Mouse (Mus musculus) gastrocnemius, adult 8-10 months (tissue): ENCODE data around the gene Hbq1b. TPM values are rescaled to one million over a fixed set of nuclear protein-coding genes. Genes with fewer than 3 reads are reported as not detected.
"Not testable (repeated sequence)": the region's sequence is repeated elsewhere in the genome, so short reads cannot be mapped to it uniquely, and the experiment has no call there.

ENCODE experiments used
- DNase-seq, 2 experiments: peaks; one replicate each; pipeline ENCODE4 v3.0.0; 2022; ENCODE audit warnings: low spot score in 2 of 2
- total RNA-seq, 4 experiments: library from RNA; stranded (reverse); gene quantifications; 2 replicates each; pipeline ENCODE4 v1.2.4; 2022

Gene Hbq1b
- total RNA-seq, 4 experiments from 2014 or later: not detected

DNA sequence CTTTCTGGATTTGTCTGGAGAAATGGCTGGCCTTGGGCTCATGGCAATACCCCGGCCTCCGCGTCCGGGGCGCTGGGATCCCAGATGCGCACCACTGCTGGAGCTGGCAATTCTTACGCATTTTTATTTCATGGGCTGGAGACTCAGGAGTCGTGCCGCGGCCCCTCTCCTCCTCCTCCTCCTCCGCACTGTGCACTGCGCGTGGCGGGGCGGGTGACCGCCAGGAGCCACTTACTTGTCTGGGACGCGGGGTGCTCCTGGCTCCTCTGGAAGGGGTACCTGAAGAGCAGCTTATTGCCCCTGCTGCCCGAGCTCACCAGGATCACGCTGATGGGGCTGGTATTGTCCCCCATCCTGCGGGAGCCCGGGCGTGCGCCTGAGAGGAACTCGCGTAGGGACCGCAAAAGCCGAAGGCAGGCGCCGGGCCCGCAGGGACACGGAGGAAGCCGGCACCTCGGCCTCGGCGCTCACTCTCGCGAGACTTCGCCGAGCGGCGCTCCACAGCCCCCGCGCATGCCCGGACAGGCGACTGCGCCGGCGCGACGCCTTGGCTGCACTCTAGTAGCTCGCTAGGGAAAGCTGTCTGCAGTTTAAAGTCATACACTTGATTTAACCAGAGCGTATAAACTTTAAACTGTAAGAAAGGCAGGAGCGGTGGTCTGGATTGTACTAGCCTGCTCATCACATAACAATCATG, 19.4 kb upstream of the Hbq1b start, which contains the start of gene Nprl3:
TSS of gene Nprl3 (minus strand) at position 520 of the 697 bp plus-strand sequence.
- peak; percentile 90 to 95 for DNase-seq

DNA sequence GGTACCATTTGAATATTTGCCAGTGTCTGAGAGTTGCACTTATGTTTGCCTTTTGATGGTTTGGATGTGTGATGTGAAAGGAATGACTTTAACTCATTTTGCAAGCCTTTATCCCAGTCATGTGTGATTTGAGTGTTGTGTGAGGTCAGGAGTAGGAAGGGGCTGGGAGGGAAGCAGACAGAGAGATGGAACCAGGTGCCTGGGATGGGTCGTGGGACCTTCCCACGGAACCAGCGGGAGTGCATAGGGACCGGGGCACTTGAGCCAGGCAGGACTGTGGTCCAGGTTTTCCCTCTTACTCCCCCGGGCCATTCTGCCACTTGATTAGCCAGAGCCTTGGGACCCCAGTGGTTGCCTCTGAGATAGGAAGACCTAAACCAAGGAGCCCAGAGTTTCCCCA, 18.8 kb upstream of the Hbq1b start:
- no peak for DNase-seq

DNA sequence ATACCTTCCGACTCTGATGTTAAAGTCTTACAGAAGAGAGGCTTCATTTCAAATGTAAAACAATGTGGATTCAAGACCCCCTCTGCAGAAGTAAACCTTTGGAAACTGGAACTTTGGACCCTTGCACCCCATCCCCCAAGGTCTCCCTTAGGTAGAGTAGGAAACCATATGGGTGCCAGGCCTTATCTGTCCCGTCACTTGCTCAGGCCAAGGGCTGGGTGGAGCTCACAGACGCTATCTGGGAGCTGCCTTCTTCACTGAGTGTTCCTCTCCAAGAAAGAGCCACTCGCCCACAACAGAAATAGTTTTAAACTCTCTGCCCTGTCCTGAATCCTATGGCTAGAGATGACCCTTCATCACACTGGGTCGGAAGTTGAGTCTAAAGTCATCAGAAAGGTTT, 17.8 kb upstream of the Hbq1b start:
- no peak for DNase-seq

DNA sequence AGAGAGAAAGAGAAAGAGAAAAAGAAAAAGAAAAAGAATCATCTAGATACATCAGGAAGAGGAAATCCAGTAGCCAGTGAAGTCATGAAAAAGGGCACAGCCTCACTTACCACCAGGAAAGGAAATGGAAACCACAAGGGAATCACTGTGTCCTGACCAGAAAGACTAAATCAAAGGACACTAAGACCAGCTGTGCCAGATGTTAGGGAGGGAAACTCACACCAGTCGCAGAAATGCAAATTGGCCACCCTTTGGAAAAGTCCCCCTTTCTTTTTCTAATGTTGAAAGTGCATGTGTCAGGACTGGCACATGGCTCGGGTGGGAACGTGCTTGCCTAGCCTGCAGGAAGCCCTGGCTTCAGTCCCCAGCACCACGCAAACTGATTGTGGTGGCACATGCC, 15.6 kb upstream of the Hbq1b start:
- no peak for DNase-seq

DNA sequence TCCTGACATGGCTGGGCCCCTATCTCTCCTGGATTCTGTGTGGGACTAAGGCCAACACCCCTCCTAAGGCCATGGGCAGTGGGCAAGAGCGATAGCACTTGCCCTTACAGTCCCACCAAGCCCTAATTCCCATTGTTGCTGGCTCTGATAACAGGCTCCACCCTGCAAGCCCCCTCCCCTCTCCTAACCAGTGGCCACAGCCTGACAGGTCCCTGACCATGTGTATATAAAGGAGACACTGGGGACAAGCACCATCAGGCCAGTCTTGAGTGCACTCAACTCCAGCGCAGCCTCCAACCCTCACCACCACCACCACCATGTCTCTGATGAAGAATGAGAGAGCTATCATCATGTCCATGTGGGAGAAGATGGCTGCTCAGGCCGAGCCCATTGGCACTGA, 10.4 kb upstream of the Hbq1b start, which contains the start of gene Hba-x:
TSS of gene Hba-x (plus strand) at position 54 of the 400 bp plus-strand sequence.
- no peak for DNase-seq

DNA sequence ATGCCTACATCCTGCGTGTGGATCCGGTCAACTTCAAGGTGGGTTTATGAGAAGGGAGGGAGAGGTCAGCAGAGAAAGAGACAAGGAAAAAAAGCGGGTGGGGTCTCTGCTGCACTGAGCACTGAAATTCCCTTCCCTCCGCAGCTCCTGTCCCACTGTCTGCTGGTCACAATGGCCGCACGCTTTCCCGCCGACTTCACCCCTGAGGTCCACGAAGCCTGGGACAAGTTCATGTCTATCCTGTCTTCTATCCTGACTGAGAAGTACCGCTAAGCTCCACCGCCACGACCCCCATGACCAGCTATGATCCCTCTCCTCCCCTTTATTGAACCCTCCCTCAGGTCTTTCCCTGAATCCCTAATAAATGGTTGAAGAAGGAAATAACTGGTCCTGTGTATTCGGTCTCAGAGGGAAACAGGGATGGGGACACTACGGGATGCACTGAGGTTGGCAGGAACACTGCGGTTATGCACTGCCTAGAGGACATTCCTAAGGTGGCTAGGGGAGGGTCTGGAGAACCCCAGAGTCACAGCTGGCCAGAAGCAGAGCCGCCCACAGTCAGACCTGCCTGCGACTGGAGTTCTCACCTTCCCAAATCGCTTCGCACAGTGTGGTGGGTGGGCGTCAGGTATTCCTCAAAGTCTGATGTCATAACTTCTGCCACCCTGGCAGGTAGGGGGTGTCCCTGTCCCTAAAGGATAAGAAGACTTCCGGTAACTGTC, 8.9 kb upstream of the Hbq1b start:
- no peak for DNase-seq

DNA sequence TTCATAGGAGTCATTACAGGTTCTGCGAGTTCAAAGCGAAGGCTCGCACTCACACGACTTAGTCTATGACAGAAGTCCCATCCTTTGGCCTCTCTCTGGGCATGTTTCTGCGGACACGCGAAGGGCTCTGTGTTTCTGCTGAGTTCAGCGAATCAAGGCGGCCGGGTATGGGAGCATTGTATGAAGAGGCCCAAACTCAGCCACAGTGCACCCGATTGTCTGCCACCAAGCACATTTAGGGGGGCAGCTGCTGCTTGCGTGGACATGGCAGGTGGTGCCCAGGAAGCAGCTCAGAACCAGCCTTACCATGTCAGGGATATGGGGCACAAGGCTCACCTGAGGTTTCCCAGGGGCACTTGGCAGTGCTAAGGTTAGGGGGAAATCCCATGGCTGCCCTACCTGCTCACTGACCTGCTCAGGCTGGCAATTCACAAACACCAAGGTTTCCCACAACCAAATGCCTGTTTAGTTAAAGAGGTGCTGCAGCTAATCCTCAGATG, 8.3 kb upstream of the Hbq1b start:
- DNase-seq: no peak

DNA sequence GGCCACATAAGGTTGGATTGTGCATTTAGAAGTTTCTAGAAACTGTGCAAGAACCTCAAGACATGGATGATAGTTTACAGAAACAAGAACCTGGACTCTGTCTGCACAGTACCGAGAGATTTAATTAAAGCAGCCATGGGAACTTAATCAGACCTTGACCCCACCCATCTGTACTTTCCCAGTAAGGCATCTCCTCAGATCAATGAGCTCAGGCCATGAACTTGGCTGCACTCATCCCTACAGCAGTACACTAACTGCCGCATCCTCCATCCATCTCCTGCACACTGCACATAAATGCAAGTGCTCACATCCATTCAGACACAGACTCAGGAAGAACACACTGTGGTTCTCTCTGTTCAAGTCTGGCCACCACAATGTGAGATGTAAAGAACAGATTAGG, 6.1 kb upstream of the Hbq1b start:
- no peak for DNase-seq

DNA sequence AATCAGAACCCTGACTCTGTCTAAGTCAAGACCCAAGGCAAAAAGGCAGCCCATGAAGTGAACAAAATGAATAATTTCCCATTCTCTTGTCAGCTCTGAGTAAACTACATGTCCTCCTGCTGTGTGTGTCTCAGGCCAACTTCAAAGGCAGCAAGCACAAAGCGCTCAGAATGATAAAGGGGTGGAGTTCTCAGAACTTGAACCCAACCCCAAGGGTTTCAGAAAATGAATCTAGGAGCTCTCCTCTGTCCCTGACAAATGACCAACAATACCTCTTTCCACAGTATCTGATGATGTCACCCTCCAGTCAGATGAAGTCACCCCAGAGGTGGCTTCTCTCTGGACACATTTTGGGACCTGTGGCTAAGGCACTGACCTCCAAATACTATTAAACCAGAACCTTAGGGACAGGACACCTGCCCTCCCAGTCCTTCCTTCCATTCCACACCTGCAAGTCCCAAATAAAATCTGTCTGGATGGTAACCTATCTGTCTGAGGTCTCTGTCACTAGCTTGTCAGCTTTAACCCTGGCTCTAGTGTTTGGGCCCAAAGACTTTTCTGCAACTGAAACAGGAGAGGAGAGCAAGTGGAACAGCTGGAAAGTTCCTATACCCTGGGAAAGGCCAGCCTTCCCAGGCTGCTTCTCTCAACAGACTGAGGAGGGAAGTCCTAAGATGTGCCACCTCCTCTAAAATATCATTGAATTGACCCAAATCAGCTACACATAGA, 5.2 kb upstream of the Hbq1b start:
- no peak for DNase-seq

DNA sequence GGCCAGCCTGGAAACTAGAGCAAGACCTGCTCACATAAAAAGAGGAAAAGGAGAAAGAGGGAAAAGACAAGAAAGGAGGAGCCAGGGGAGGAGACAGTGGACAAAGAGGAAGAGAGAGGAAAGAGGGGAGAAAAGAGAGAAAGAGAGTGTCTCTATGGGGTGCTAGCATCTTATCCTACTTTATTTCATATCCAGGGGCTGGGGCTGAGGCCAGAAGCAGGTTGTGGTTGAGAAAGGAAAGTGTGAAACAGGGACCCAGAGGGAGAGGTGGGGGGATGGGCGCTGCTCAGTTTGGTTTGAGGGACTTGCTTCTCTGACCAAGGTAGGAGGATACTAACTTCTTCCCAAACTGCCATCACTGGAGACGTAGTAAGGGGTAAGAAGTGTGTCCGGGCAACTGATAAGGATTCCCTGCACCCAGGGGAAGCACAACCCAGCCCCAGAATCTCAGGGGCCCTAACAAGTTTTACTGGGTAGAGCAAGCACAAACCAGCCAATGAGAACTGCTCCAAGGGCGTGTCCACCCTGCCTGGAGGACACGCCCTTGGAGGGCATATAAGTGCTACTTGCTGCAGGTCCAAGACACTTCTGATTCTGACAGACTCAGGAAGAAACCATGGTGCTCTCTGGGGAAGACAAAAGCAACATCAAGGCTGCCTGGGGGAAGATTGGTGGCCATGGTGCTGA, 3.5 kb upstream of the Hbq1b start, which contains the start of gene Hba-a1:
TSS of gene Hba-a1 (plus strand) at position 421 of the 687 bp plus-strand sequence.
- not testable (repeated sequence) for DNase-seq

DNA sequence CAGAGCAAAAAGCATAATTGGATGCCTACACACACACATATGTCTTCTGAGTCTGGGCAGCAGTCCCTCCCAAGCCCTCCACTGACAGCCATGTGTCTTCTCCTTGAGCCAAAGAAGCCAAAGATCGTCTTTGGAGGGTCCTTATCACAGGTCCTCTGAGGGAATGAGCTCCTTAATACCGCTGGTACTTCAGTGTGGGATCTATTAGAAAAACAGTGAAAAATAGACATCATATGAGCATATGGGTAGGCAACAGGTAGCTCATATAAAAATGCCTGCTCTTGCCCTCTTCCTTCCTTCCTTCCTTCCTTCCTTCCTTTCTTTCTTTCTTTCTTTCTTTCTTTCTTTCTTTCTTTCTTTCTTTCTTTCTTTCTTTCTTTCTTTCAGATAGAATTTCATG, 2.2 kb upstream of the Hbq1b start:
- not testable (repeated sequence) for DNase-seq

DNA sequence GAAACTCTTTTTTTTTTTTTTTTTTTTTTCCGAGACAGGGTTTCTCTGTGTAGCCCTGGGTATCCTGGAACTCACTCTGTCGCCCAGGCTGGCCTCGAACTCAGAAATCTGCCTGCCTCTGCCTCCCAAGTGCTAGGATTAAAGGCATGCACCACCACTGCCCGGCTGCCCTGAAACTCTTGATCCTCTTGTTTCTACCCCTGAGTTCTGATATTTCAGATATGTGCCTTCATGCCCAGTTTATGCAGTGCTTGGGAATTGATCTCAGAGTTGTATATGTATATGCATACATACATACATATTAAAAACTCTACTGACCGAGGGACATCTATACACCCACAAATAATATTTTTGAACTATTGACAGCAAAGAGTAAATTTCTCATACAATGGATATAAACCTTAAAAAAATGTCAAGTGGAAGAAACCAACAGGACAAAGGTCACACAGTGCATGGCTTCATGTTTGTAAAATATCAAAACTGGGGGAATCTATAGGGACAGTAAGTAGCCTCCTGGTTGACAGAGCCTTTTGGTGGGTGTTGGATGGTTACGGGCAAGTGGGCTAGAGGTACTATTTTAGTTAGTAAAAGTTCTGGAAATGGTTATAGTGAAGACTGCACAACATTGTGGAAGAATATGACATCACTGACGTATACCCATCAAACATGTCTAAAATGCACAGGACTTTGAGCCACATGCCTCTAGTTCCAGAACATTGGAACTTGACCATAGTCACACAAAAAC, 1.6 kb upstream of the Hbq1b start:
- no peak for DNase-seq

DNA sequence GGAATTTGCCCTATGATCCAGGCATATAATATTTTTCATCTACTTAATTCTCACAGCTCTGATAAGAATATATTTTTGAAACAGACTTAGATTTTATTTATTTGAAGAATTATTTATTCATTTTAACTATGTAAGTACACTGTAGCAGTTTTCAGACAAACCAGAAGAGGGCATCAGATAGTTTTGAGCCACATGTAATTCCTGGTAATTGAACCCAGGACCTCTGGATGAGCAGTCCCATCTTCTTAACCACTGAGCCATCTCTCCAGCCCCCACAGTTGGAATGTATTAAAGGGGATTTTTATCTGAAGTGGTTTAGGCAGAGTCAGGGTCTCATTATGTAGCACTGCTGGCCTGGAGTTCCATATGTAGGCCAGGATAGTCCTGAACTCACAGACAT, 878 bp upstream of the Hbq1b start:
- not testable (repeated sequence) for DNase-seq

DNA sequence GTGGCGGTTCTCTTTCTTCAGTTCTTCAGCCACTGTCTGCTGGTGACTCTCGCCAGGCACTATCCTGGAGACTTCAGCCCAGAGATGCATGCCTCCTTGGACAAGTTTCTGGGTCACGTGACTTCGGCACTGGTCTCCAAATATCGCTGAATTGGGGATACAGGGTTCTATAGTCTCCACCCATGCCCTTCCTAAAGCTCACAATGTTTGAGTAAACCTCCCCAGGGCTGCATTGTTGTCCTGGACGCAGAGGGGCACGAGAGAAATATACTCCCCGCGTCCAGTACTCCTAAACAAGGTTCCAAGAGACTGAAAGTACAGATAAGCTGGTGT, 694 bp downstream of the Hbq1b start:
- no peak for DNase-seq

DNA sequence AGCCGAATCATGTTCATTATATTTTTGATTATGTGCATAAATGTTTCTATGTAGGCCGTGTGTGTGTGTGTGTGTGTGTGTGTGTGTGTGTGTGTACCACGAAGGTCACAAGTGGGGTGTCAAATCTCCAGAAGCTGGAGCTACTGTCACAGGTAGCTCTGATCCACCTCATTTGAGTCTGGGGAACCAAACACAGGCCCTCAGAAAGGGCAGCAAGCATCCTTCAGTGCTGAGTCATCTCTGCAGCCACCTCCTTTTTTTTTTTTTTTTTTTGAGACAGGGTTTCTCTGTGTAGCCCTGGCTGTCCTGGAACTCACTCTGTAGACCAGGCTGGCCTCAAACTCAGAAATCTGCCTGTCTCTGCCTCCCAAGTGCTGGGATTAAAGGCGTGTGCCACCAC, 6.1 kb downstream of the Hbq1b start:
- not testable (repeated sequence) for DNase-seq

DNA sequence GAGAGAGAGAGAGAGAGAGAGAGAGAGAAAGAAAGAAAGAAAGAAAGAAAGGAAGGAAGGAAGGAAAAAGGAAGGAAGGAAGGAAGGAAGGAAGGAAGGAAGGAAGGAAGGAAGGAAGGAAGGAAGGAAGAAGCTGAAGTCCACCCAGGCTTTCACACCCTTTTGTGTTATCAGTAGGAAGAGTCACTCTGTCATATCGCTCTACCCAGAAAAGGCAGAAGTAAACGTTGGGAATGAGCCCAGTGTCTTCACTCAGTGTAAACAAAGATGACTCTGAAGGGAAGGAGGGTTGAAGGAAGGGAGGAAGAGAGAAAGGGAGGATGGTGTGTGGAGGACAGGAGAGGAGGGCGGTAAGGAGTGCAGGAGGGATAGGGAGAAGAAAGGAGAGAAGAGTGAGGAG, 6.7 kb downstream of the Hbq1b start:
- not testable (repeated sequence) for DNase-seq

DNA sequence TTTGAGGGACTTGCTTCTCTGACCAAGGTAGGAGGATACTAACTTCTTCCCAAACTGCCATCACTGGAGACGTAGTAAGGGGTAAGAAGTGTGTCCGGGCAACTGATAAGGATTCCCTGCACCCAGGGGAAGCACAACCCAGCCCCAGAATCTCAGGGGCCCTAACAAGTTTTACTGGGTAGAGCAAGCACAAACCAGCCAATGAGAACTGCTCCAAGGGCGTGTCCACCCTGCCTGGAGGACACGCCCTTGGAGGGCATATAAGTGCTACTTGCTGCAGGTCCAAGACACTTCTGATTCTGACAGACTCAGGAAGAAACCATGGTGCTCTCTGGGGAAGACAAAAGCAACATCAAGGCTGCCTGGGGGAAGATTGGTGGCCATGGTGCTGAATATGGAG, 9.4 kb downstream of the Hbq1b start, which contains the start of gene Hba-a2:
TSS of gene Hba-a2 (plus strand) at position 287 of the 400 bp plus-strand sequence.
- not testable (repeated sequence) for DNase-seq

DNA sequence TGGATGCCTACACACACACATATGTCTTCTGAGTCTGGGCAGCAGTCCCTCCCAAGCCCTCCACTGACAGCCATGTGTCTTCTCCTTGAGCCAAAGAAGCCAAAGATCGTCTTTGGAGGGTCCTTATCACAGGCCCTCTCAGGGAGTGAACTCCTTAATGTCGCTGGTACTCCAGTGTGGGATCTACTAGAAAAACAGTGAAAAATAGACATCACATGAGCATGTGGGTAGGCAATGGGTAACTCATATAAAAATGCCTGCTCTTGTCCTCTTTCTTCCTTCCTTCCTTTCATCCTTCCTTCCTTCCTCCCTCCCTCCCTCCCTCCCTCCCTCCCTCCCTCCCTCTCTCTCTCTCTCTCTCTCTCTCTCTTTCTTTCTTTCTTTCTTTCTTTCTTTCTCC, 10.7 kb downstream of the Hbq1b start:
- not testable (repeated sequence) for DNase-seq

DNA sequence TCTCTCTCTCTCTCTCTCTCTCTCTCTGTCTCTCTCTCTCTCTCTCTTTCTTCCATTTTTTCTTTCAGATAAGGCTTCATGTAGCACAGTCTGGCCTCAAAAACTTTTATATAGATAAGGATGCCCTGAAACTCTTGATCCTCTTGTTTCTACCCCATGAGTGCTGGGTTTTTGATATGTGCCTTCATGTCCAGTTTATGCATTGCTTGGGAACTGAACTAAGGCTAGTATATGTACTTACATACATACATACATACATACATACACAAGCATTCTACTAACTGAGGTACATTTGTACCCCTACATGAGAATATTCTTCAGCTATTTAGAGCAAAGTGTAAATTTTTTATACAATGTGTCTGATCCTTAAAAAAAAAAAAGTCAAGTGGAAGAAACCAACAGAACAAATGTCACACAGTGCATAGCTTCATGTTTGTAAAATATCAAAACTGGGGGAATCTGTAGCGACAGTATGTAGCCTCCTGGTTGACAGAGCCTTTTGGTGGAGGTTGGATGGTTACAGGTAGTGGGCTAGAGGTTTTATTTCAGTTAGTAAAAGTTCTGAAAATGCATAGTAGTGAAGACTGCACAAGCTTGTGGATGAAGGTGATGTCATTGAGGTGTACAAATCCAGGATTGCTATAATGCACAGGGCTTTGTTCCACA, 11.2 kb downstream of the Hbq1b start:
- no peak for DNase-seq

DNA sequence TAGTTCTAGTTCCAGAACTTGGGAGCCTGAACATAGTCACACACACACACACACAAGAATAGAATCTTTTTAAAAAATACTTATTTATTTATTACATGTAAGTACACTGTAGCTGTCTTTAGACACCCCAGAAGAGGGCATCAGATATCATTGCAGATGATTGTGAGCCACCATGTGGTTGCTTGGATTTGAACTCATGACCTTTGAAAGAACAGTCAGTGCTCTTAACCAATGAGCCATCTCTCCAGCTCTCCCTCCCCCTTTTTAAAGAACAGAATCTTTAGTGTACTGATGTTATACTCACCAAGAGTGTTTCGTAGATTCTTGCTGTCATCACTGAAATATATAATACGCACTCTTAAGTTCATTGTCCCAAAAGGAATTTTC, 11.8 kb downstream of the Hbq1b start:
- DNase-seq: no peak
